Mouse (Mus musculus) kidney, embryonic 14.5 days (tissue): Measurements from ENCODE around the gene Hjurp. TPM values are rescaled to one million over a fixed set of nuclear protein-coding genes. Genes with fewer than 3 reads are reported as not detected.
A peak's percentile ranks its signal among the peaks of the same experiment; 100 is the strongest.

Experiments
- ATAC-seq: fragments of 200-750 bp; cut with Nextera tagmentation; 2 replicates; pipeline ENCODE4 v1.8.0; 2017; ENCODE audit warnings: moderate number of reproducible peaks, mild to moderate bottlenecking, moderate TSS enrichment, moderate library complexity; ENCODE audit not compliant: low FRiP score, low TSS enrichment
- H3K27ac ChIP-seq: fragments of 300-500 bp; sonication (generic); 2 replicates; pipeline ENCODE4 v1.5.1; 2014; ENCODE audit warnings: low read depth, mild to moderate bottlenecking, low read length, moderate library complexity, mixed read lengths
- H3K27me3 ChIP-seq: fragments of 300-500 bp; sonication (generic); 2 replicates; pipeline ENCODE4 v1.6.1; 2014; ENCODE audit warnings: mild to moderate bottlenecking, low read length; ENCODE audit not compliant: control insufficient read depth, insufficient read depth
- H3K36me3 ChIP-seq: fragments of 300-500 bp; sonication (generic); 2 replicates; pipeline ENCODE4 v1.6.1; 2014; ENCODE audit warnings: low read length, mixed read lengths; ENCODE audit not compliant: control insufficient read depth, insufficient read depth
- H3K4me1 ChIP-seq: fragments of 300-500 bp; sonication (generic); 2 replicates; pipeline ENCODE4 v1.6.1; 2014; ENCODE audit warnings: low read length, mixed read lengths; ENCODE audit not compliant: control insufficient read depth, insufficient read depth
- H3K4me2 ChIP-seq: fragments of 300-500 bp; sonication (generic); replicated peaks from 2 replicates; pipeline ENCODE4 v1.6.1; 2014; ENCODE audit warnings: low read depth, mild to moderate bottlenecking, low read length
- H3K4me3 ChIP-seq: fragments of 300-500 bp; sonication (generic); 2 replicates; pipeline ENCODE4 v1.5.1; 2014; ENCODE audit warnings: mild to moderate bottlenecking, low read length
- H3K9ac ChIP-seq: fragments of 300-500 bp; sonication (generic); 2 replicates; pipeline ENCODE4 v1.6.1; 2014; ENCODE audit warnings: low read depth, mild to moderate bottlenecking, low read length, moderate library complexity
- H3K9me3 ChIP-seq: fragments of 300-500 bp; sonication (generic); 2 replicates; pipeline ENCODE4 v1.6.1; 2016; ENCODE audit warnings: low read length; ENCODE audit not compliant: control insufficient read depth
- WGBS: fragments of 180-500 bp; shearing (Covaris S2); extraction: QIAGEN DNeasy Blood & Tissue Kit; methylation state at CpG from one replicate; pipeline ENCODE4 v1.1.7; 2014; 5-methylcytosine and 5-hydroxymethylcytosine counted together
- polyA plus RNA-seq: library from polyadenylated mRNA; unstranded; fragments of >200 nt; fragmentation: Nextera tagmentation; extraction: Ambion mirVana; gene quantifications from 2 replicates; pipeline ENCODE4 v1.2.1, GENCODE M21; 2014

Gene Hjurp
- polyA plus RNA-seq, 1 experiment from 2014 or later: 175 TPM

DNA sequence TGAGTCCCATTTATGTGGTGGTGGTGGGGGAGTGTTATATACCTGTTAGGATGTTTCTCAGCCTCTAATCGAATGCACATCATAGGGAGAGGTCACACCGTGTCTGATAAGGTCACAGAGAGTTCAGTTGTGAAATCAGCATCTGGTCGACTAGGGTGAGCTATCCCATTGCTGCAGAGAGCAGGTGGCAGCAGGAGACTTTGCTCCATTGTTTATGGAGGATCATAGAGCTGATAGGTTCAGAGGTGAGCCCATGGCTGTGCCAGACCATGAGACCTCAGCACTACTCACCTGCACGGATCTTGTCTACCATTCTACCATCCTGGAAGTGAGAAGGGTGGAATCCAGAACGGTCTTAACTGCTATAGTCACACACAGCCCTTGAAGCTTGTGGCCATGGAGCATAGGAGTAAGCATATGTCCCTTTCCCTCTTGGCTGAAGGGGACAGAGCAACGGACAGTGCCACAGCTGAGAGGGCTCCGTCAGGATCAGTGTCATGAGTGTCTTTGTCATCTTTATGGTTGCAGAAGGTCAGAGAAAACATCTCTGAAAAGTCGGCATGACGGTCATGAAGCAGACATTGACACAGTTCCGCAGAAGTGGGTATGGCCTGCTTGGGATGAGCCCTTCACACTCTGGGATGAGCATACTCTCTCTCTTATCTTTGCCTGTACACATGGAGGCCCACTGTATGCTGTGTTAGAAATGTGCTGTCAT, 7.0 kb upstream of the Hjurp start:
- no peaks in the 10 kb centered on the region for H3K4me1 ChIP-seq
- H3K4me3 ChIP-seq: no peak overlapping the region
- ATAC-seq: no peak
- H3K27ac ChIP-seq: no peak overlapping the region
- H3K4me2 ChIP-seq: no peak overlapping the region
- H3K9me3 ChIP-seq: peaks cover 44% of the 10 kb centered on the region
- 65% methylated on average over 10 of the region's 10 CpGs for WGBS
- no peaks in the 10 kb centered on the region for H3K36me3 ChIP-seq
- no peak overlapping the region for H3K9ac ChIP-seq
- H3K27me3 ChIP-seq: no peaks in the 10 kb centered on the region

DNA sequence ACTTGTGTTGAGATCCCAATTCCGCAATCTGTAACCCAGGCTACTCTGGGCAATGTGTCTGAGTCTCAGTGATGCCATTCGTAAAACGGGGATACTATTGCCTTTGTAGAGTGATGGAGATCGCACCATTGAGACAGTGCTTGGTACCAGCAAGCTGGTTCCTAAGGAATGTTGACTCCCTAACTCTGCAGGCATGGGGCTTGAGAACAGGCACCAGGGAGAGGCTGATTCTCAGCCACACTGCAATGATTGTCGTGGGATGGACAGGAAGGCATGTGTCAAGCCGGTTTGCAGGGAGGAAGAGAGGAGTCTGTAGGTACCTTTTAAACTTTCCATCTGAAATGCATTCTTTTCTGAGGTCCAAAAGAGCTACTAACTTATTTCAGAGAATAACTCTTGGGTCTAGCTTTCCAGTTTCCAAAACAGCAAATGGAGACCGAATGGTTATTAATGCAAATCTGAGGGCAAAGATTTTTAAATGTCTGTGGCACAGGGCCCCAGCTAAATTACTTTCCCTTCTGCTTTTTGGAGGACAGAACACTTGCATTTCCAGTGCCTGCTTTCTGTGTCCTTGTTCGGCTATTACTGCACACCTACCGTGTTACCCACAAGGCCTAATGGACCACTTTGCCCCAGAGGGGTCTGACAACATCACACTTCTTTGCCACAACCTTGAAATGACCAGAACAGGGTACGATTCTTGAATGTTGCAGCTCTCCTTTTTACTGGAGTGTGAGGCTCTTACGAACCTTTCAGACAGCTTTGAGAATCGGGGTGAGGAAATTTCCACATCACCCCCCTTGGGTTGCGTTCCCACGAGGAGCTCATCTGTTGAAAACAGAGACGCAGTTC, 6.2 kb upstream of the Hjurp start:
- no peaks in the 10 kb centered on the region for H3K4me1 ChIP-seq
- H3K9ac ChIP-seq: no peak overlapping the region
- 80% methylated on average over 15 of the region's 15 CpGs for WGBS
- H3K27ac ChIP-seq: no peak overlapping the region
- no peak overlapping the region for H3K4me2 ChIP-seq
- H3K36me3 ChIP-seq: no peaks in the 10 kb centered on the region
- no peak overlapping the region for H3K4me3 ChIP-seq
- H3K27me3 ChIP-seq: no peaks in the 10 kb centered on the region
- ATAC-seq: no peak
- peaks cover 44% of the 10 kb centered on the region for H3K9me3 ChIP-seq

DNA sequence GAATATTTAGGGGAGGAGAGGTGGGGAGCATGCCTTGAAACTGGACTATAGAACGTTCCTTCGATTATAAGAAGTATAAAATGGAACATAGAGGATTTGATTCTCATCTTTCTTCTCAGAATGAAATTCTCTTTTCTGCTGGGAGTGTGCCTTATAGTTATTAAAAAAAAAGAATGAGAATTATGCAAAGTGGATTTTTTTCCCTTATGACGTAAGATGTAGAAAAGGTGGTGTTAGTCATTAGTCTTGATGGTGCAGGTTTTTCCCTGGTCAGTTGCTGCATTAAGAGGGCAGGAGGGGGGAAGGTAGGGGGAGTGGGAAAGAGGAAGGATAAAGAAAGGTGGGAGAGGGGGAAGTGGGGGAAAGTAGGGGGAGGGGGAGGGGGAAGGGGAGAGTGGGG, 4.9 kb upstream of the Hjurp start:
- Histone ChIP-seq H3K4me1 (0 out of 2 replicates have a peak, but pooled peaks cover 2% of the 10 kb centered on the region), H3K4me3 (no peak overlapping the region), H3K27ac (no peak overlapping the region), H3K4me2 (no peak overlapping the region), H3K9me3 (peaks cover 32% of the 10 kb centered on the region), H3K36me3 (no peaks in the 10 kb centered on the region), H3K9ac (no peak overlapping the region), H3K27me3 (no peaks in the 10 kb centered on the region)
- ATAC-seq: no peak
- 65% methylated on average over 3 of the region's 3 CpGs for WGBS

DNA sequence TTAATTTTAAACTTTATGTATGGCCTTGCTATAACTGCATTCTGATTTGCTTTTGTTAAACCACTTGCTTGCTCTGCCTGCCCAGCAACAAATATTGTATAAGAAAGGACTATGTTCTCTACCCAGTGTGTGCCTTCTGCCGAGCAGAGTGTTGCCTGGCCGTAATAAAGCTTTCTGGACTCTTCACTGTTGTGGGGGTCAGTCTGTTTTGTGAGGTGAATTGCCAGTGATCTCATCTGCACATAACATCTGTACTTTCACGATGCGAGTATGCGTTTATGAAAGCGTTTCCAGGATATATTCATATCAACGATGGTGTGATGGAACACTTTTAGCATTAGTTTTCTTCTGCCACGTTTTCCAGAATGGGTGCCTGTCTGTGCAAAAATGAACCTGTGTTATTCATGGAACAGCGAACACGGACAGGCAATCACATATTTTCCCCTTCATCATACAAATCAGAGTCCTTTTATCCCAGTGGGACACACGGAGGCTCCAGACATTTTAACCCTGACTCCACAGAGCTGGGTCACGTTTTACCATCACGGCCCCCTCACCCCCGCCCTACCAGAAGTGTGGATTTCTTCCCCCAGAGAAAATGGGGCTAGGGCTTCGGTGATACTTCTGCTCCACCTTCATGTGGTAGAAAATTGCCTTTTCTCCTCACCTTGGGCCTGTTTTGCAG, 2.7 kb upstream of the Hjurp start:
- Histone ChIP-seq H3K4me3 (no peak overlapping the region), H3K4me2 (no peak overlapping the region), H3K27me3 (no peaks in the 10 kb centered on the region), H3K27ac (no peak overlapping the region), H3K4me1 (peaks cover 18% of the 10 kb centered on the region), H3K36me3 (peaks cover 9% of the 10 kb centered on the region; the same call in 1 of the 2 replicates), H3K9ac (no peak overlapping the region), H3K9me3 (peaks cover 19% of the 10 kb centered on the region)
- no peak for ATAC-seq
- WGBS: 76% methylated on average over 15 of the region's 15 CpGs

DNA sequence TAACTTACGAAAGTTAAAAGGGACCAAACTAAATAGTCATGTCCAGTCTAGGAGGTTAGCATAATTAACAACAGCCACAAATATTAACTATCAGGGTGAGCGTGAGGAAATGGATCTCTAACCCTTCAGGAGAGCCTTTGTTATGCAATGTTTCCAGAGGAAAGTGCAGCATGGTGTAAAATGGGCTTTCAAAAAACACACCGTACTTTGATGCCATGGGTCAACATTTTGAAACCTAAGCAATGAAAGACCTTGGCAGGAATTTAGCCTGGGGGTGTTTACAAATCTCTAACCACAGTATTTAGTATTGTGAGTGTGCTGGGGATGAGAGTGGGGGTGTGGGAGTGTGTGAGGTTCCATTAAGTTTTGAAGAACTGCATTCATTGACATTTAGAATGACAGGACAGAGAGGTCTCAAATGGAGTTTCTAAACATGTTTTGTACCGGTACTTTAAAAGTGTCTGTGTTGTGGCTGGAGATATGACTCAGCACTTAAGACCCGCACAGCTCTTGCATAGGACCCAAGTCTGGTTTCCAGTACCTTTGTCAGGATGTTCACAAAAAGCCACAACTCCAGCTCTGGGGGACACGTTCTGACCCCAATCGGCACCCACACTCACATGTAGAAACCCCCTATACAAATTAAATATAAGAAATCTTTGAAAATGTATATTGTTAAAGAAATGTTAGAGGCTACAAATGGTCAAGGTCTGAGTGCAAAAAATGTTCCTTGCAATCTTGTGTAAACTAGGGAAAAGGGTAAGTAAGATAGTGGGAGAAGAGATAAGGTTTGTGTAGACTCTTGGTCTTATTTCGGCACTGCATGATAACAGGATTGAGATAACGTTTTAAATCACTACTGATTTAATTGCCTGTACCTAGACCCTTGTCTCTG, 1.9 kb upstream of the Hjurp start:
- Histone ChIP-seq H3K27ac (no peak overlapping the region), H3K4me1 (peaks cover 18% of the 10 kb centered on the region), H3K9me3 (peaks cover 11% of the 10 kb centered on the region), H3K9ac (no peak overlapping the region), H3K36me3 (peaks cover 17% of the 10 kb centered on the region), H3K4me3 (no peak overlapping the region), H3K4me2 (no peak overlapping the region), H3K27me3 (no peaks in the 10 kb centered on the region)
- 68% methylated on average over 9 of the region's 9 CpGs for WGBS
- ATAC-seq: no peak

DNA sequence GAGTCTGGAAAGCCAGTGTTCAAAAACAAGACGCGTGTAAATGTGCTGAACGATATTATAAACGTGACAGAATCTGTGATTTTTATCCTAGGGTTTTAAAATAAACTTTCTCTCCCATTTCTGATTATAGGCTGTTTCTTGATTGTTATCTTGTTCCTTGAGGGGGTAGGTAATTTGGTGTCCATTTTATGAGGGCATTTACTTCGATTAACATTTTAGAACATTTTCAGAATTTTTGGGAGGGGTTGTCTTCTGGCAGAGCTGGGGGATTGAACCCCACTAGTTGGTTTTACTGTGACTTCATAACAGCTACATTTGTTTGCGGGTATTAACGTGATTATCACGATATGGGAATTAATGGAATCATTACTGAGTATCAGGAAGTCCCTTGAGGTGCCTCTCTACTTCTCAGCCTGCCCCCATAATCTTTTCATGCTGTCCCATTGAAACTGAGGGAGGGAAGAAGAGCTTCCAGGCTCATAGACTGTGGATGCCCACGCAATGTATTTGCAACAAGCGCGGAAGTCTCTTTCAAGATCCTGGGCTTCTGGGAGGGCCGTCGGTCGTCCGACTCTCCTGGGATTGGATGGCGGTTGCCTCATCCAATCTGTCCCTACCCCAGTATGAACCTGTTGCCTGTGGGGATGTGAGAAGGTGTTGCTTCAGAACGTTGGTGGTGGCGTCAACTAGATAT, 532 bp upstream of the Hjurp start:
- H3K27me3 ChIP-seq: no peaks in the 10 kb centered on the region
- H3K4me1 ChIP-seq: peaks cover 18% of the 10 kb centered on the region
- H3K9ac ChIP-seq: peak overlapping the region; percentile 76
- H3K36me3 ChIP-seq: peaks cover 31% of the 10 kb centered on the region
- H3K9me3 ChIP-seq: no peaks in the 10 kb centered on the region
- 69% methylated on average over 18 of the region's 18 CpGs for WGBS
- H3K27ac ChIP-seq: no peak overlapping the region
- peak overlapping the region; percentile 52 for H3K4me2 ChIP-seq
- H3K4me3 ChIP-seq: peak overlapping the region; percentile 54
- peak; percentile 1; the same call in 1 of the 2 replicates for ATAC-seq

DNA sequence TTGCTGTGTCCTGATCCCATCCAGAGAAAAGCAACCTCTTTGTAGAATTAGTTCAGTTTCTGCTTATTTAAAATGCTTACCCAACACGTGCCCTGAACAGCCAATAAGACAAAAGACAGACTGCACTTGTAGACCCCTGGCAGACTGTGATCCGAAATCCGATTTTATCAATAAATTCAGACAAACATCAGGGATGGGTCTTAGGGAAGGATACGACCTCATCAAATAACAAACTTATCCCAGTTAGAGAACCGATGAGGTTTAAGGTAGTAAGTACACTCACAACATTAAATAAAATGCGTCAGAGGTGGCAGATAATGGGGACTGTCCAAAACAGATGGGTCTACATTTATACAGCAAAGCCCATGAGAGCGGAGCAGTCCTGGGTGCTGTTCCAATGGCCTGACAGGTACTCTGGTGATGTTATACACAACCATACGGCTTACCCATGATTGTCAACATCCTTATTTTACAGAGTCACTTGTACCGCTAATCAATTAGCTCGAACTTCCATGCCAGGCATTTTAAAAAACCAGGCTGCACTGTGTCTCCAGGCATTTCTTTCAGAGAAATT, 822 bp downstream of the Hjurp start:
- no peaks in the 10 kb centered on the region for H3K9me3 ChIP-seq
- peak overlapping the region; percentile 52 for H3K4me2 ChIP-seq
- H3K4me3 ChIP-seq: peak overlapping the region; percentile 54
- no peaks in the 10 kb centered on the region for H3K27me3 ChIP-seq
- 28% methylated on average over 10 of the region's 10 CpGs for WGBS
- H3K9ac ChIP-seq: peak overlapping the region; percentile 76
- H3K4me1 ChIP-seq: peaks cover 18% of the 10 kb centered on the region
- H3K36me3 ChIP-seq: peaks cover 44% of the 10 kb centered on the region
- peak; percentile 40 for ATAC-seq
- peak overlapping the region; percentile 73; the same call in 1 of the 2 replicates for H3K27ac ChIP-seq
